Mouse (Mus musculus) brain, embryonic 14.5 days (tissue): Measurements from ENCODE around the gene Stpg1.

Experiments used
- CTCF ChIP-seq: fragments of 200-500 bp; IDR thresholded peaks from 2 replicates; pipeline ENCODE4 v1.5.1; 2012; ENCODE audit warnings: inconsistent platforms, mild to moderate bottlenecking, moderate library complexity, borderline replicate concordance; ENCODE audit not compliant: insufficient read depth, insufficient read length; ENCODE audit errors: extremely low read depth
- POLR2A ChIP-seq: fragments of 200-500 bp; IDR thresholded peaks from 2 replicates; pipeline ENCODE4 v1.6.1; 2012; ENCODE audit warnings: mild to moderate bottlenecking, inconsistent platforms, borderline replicate concordance; ENCODE audit not compliant: poor library complexity, insufficient read depth, insufficient read length, severe bottlenecking; ENCODE audit errors: extremely low read depth

DNA sequence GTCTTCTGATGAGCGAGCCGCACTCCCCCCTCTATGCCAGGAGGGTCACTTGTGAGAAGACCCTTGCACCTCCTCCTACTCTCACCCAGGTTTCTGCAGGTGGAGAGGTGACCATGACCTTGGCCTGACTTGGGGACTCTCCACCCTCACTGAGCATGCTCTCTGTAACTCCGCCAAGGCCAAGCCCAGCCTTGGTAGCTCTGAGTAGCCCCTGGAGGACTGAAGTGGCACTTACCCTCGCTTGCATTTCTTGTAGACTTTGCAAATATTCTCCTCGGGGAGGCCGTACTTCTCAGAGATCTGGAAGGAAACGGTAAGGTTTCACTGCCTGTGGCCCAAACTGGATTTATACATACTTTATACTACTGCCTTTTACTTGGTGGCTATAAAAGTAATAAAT, 51.4 kb downstream of the Stpg1 start:
- TF ChIP-seq CTCF (no peak), POLR2A (no peak)
